Comparison of ENCODE assay signal across 9 mouse cellular contexts in the genomic region with DNA sequence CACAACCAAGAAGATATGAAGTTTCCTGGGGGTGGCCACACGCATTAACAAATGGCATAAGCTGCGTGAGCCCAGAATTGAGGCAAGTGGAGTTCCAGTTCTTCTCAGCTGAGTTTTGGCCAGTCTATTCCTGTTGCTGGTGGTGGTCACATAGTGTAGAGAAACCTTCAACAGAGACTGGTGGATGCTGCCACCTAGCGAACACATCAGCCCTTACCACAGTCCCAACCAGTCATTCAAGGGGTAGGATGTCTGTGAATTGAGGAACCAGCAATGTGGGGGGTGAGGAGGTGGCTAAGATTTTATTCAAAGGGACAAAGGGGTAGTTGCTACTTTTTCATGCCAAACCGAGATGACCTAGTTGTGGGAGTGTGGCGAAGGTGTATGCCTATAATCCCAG. TPM values are rescaled to one million over a fixed set of nuclear protein-coding genes. Genes with fewer than 3 reads are reported as not detected.
DNase-seq lines count a peak whose midpoint lies in the region; ATAC-seq and TF ChIP-seq lines count a peak whose summit lies in the region.
"Had no signal": no experiment of that assay in that cellular context is flagged by ENCODE, and none has a peak within 500 bp of the region (broad histone marks: within the 10 kb centered on the region; RNA-seq: fewer than 3 reads in every experiment).

No protein-coding gene starts in this region.

- no peak overlapping the region for H3K27ac ChIP-seq in heart, adult 2 months
- H3K27ac ChIP-seq in limb, embryonic 10.5 days = no peak overlapping the region
- H3K27ac ChIP-seq in midbrain, embryonic 14.5 days (replicated peaks; ENCODE audit: low read depth, low read length) = no peak overlapping the region

- TF ChIP-seq CTCF in heart, adult 2 months (IDR thresholded peaks at IDR 0.05) = peak; percentile 63

- no peaks in the 10 kb centered on the region for H3K36me3 ChIP-seq in heart, adult 2 months (ENCODE audit: control insufficient read depth, insufficient read depth, low read length)
- no peaks in the 10 kb centered on the region for H3K36me3 ChIP-seq in limb, embryonic 10.5 days
- H3K36me3 ChIP-seq in midbrain, embryonic 14.5 days (ENCODE audit: control insufficient read depth, insufficient read depth, low read length) = no peaks in the 10 kb centered on the region

- H3K9me3 ChIP-seq in limb, embryonic 10.5 days (replicated peaks) = no peaks in the 10 kb centered on the region
- no peaks in the 10 kb centered on the region for H3K9me3 ChIP-seq in midbrain, embryonic 14.5 days (ENCODE audit: control insufficient read depth, low read length)

- H3K4me3 ChIP-seq in heart, adult 2 months = no peak overlapping the region
- H3K4me3 ChIP-seq in limb, embryonic 10.5 days = no peak overlapping the region
- no peak overlapping the region for H3K4me3 ChIP-seq in midbrain, embryonic 14.5 days (replicated peaks; ENCODE audit: low read depth, low read length)

- no peak overlapping the region for H3K9ac ChIP-seq in heart, adult 2 months (ENCODE audit: low read depth, low read length)
- no peak overlapping the region for H3K9ac ChIP-seq in midbrain, embryonic 14.5 days (replicated peaks; ENCODE audit: low read length)

- H3K79me2 ChIP-seq in heart, adult 2 months (replicated peaks; ENCODE audit: control insufficient read depth, insufficient read depth, low read length) = no peaks in the 10 kb centered on the region

- ATAC-seq in midbrain, embryonic 14.5 days (ENCODE audit: low FRiP score, low TSS enrichment) = peak; percentile 62; the same call in 1 of the 2 replicates

- no peak for TF ChIP-seq POLR2A in heart, adult 2 months (IDR thresholded peaks at IDR 0.05; ENCODE audit: insufficient read depth, low read depth, low read length)

- 0 out of 2 replicates have a peak, but pooled peaks have one; percentile 42 for TF ChIP-seq EP300 in heart, adult 2 months (IDR thresholded peaks at IDR 0.05; ENCODE audit: insufficient read depth, low read depth, low read length)

- peak; percentile 51 for DNase-seq in ovary, postnatal 36 days (ENCODE audit: low spot score)
- no peak for DNase-seq in ovary, adult 18-20 months (ENCODE audit: low spot score)
- peak; percentile 51 for DNase-seq in embryo, embryonic 11.5 days (ENCODE audit: low read depth, low spot score)
- peak; percentile 48 to 56 for DNase-seq in heart, adult 2 months
- DNase-seq in kidney, adult 11 months = peak; percentile 40
- DNase-seq in limb, embryonic 10.5 days (ENCODE audit: low spot score) = peak; percentile 70
- peak; percentile 87 for DNase-seq in midbrain, embryonic 14.5 days
- DNase-seq in spleen, postnatal 14 days (ENCODE audit: low spot score in 2 of 2) = peak; percentile 34 to 57

- no peaks in the 10 kb centered on the region for H3K4me1 ChIP-seq in heart, adult 2 months (ENCODE audit: control insufficient read depth, insufficient read depth, low read length)
- H3K4me1 ChIP-seq in limb, embryonic 10.5 days = peaks cover 5% of the 10 kb centered on the region
- H3K4me1 ChIP-seq in midbrain, embryonic 14.5 days (ENCODE audit: control insufficient read depth, insufficient read depth, low read length) = peaks cover 8% of the 10 kb centered on the region; the same call in 1 of the 2 replicates

- no peaks in the 10 kb centered on the region for H3K27me3 ChIP-seq in heart, adult 2 months (ENCODE audit: control insufficient read depth, insufficient read depth, low read length)
- H3K27me3 ChIP-seq in limb, embryonic 10.5 days (ENCODE audit: low read depth, poor library complexity, severe bottlenecking) = peaks cover 15% of the 10 kb centered on the region
- H3K27me3 ChIP-seq in midbrain, embryonic 14.5 days (ENCODE audit: control insufficient read depth, insufficient read depth, low read length) = no peaks in the 10 kb centered on the region

- intact Hi-C loops in heart, adult 2 months (cut with DNase I) = loop anchor here (2.0 to 10.0 kb wide), 4 partner anchors 23 to 137 kb away; a partner anchor contains a TSS

- no peak overlapping the region for H3K4me2 ChIP-seq in midbrain, embryonic 14.5 days (ENCODE audit: low read length)

- 8% methylated on average over 5 of the region's 5 CpGs for WGBS in heart, adult 2 months
- WGBS in limb, embryonic 10.5 days = 8% methylated on average over 5 of the region's 5 CpGs
- WGBS in midbrain, embryonic 14.5 days = 14% methylated on average over 5 of the region's 5 CpGs

RNA-seq across cellular contexts. Expression of a gene that starts 22.4 kb away (rescaled TPM):
- total RNA-seq in heart, adult 2 months (2021) = not detected
- polyA plus RNA-seq in heart, adult 2 months (2012; rRNA removed) = 0.38 and 0.55 TPM in 2 replicates
- polyA plus RNA-seq in limb, embryonic 10.5 days (2016; fragmentation: Nextera tagmentation; extraction: Ambion mirVana) = not detected in 2 replicates
- not detected in 2 replicates for polyA plus RNA-seq in midbrain, embryonic 14.5 days (2014; fragmentation: Nextera tagmentation; extraction: Ambion mirVana)

RNA-seq across cellular contexts. Expression of a gene that starts 33.8 kb away (rescaled TPM):
- total RNA-seq in heart, adult 2 months (2021) = 10 to 100 TPM; 21.0 to 21.4 TPM
- polyA plus RNA-seq in heart, adult 2 months (2012; rRNA removed) = 38.7 and 40.9 TPM in 2 replicates
- polyA plus RNA-seq in limb, embryonic 10.5 days (2016; fragmentation: Nextera tagmentation; extraction: Ambion mirVana) = 5.2 and 8.4 TPM in 2 replicates
- 8.4 and 9.5 TPM in 2 replicates for polyA plus RNA-seq in midbrain, embryonic 14.5 days (2014; fragmentation: Nextera tagmentation; extraction: Ambion mirVana)

RNA-seq across cellular contexts. Expression of a gene that starts 35.3 kb away (rescaled TPM):
- total RNA-seq in heart, adult 2 months (2021) = 1,000 to 10,000 TPM in 1 of 2 experiments, 100 to 1,000 TPM in 1; 863 to 1,007 TPM
- polyA plus RNA-seq in heart, adult 2 months (2012; rRNA removed) = 383 and 578 TPM in 2 replicates
- polyA plus RNA-seq in limb, embryonic 10.5 days (2016; fragmentation: Nextera tagmentation; extraction: Ambion mirVana) = 0.24 and 0.39 TPM in 2 replicates
- not detected in 2 replicates for polyA plus RNA-seq in midbrain, embryonic 14.5 days (2014; fragmentation: Nextera tagmentation; extraction: Ambion mirVana)

RNA-seq across cellular contexts. Expression of a gene that starts 58.9 kb away (rescaled TPM):
- total RNA-seq in heart, adult 2 months (2021) = not detected
- 0.15 TPM in 1 of 2 replicates, not detected in the other for polyA plus RNA-seq in heart, adult 2 months (2012; rRNA removed)
- polyA plus RNA-seq in limb, embryonic 10.5 days (2016; fragmentation: Nextera tagmentation; extraction: Ambion mirVana) = 0.24 and 0.49 TPM in 2 replicates
- polyA plus RNA-seq in midbrain, embryonic 14.5 days (2014; fragmentation: Nextera tagmentation; extraction: Ambion mirVana) = 0.16 and 0.54 TPM in 2 replicates
- total RNA-seq: adrenal gland, postnatal 36 days had no signal

Comparison
In these comparisons a context has a peak if more than half of its experiments do, and no peak if none do; other contexts are left out.
1. RNA of a gene that starts 35.3 kb away (polyA plus RNA-seq): 383 to 578 TPM in heart, adult 2 months; 0.24 to 0.39 TPM in limb, embryonic 10.5 days and not detected in midbrain, embryonic 14.5 days; every median in the first group is over 100 times any median in the second.